Mouse (Mus musculus): ENCODE measurements at regions not wholly inside any gene's neighbourhood (a gene's known extent, or its start where the extent isn't known, plus 50 kb on each side); places are given as distances from the start of the nearest gene placed in this dataset.

GRCm38 (mm10) chr3:70130241-70131029 lies 123.0 kb downstream of the Otol1 start:
- no peak overlapping the region for H3K27ac ChIP-seq (ENCODE audit: insufficient read depth, low read depth, low read length)
- TF ChIP-seq POLR2A (IDR thresholded peaks at IDR 0.05; ENCODE audit: insufficient read depth, low read depth, low read length) (no peak), CTCF (IDR thresholded peaks at IDR 0.05; ENCODE audit: insufficient read depth, low read depth, low read length) (no peak)
- no peak overlapping the region for H3K4me3 ChIP-seq (ENCODE audit: insufficient read depth, low read depth, low read length)
- H3K4me1 ChIP-seq (ENCODE audit: control insufficient read depth, insufficient read depth, low read length), result no peaks in the 10 kb centered on the region
- WGBS, result 90% methylated on average over 8 of the region's 8 CpGs

- H3K4me3 ChIP-seq (ENCODE audit: insufficient read depth, low read depth, low read length), result no peak overlapping the region
- TF ChIP-seq POLR2A (IDR thresholded peaks at IDR 0.05; ENCODE audit: insufficient read depth, low read depth, low read length), result no peak
- no peak for TF ChIP-seq CTCF (IDR thresholded peaks at IDR 0.05; ENCODE audit: insufficient read depth, low read depth, low read length)
- 71% methylated on average over 2 of the region's 2 CpGs for WGBS
- H3K27ac ChIP-seq (ENCODE audit: insufficient read depth, low read depth, low read length), result no peak overlapping the region
- H3K4me1 ChIP-seq (ENCODE audit: control insufficient read depth, insufficient read depth, low read length), result no peaks in the 10 kb centered on the region
These were observed 127.5 kb downstream of the Otol1 start for GRCm38 (mm10) chr3:70134963-70135362.

- H3K4me1 ChIP-seq (ENCODE audit: control insufficient read depth, insufficient read depth, low read length), result no peaks in the 10 kb centered on the region
- H3K27ac ChIP-seq (ENCODE audit: insufficient read depth, low read depth, low read length), result no peak overlapping the region
- WGBS, result 89% methylated on average over 2 of the region's 2 CpGs
- no peak overlapping the region for H3K4me3 ChIP-seq (ENCODE audit: insufficient read depth, low read depth, low read length)
- no peak for TF ChIP-seq POLR2A (IDR thresholded peaks at IDR 0.05; ENCODE audit: insufficient read depth, low read depth, low read length)
These were observed 131.1 kb downstream of the Otol1 start for GRCm38 (mm10) chr3:70138488-70138887.

GRCm38 (mm10) chr3:70138926-70139325 lies 131.5 kb downstream of the Otol1 start:
- WGBS, result 53% methylated on average over 4 of the region's 4 CpGs
- TF ChIP-seq POLR2A (IDR thresholded peaks at IDR 0.05; ENCODE audit: insufficient read depth, low read depth, low read length) (no peak), CTCF (IDR thresholded peaks at IDR 0.05; ENCODE audit: insufficient read depth, low read depth, low read length) (no peak)
- Histone ChIP-seq H3K4me3 (ENCODE audit: insufficient read depth, low read depth, low read length) (no peak overlapping the region), H3K4me1 (ENCODE audit: control insufficient read depth, insufficient read depth, low read length) (no peaks in the 10 kb centered on the region), H3K27ac (ENCODE audit: insufficient read depth, low read depth, low read length) (no peak overlapping the region)

GRCm38 (mm10) chr3:70145728-70146127 lies 138.3 kb downstream of the Otol1 start:
- no peak for TF ChIP-seq POLR2A (IDR thresholded peaks at IDR 0.05; ENCODE audit: insufficient read depth, low read depth, low read length)
- no peak for TF ChIP-seq CTCF (IDR thresholded peaks at IDR 0.05; ENCODE audit: insufficient read depth, low read depth, low read length)
- Histone ChIP-seq H3K4me3 (ENCODE audit: insufficient read depth, low read depth, low read length) (no peak overlapping the region), H3K27ac (ENCODE audit: insufficient read depth, low read depth, low read length) (no peak overlapping the region), H3K4me1 (ENCODE audit: control insufficient read depth, insufficient read depth, low read length) (no peaks in the 10 kb centered on the region)
- WGBS, result 95% methylated on average over 1 of the region's 1 CpGs

- no peak for TF ChIP-seq CTCF (IDR thresholded peaks at IDR 0.05; ENCODE audit: insufficient read depth, low read depth, low read length)
- TF ChIP-seq POLR2A (IDR thresholded peaks at IDR 0.05; ENCODE audit: insufficient read depth, low read depth, low read length), result no peak
- H3K27ac ChIP-seq (ENCODE audit: insufficient read depth, low read depth, low read length), result no peak overlapping the region
- no peaks in the 10 kb centered on the region for H3K4me1 ChIP-seq (ENCODE audit: control insufficient read depth, insufficient read depth, low read length)
- H3K4me3 ChIP-seq (ENCODE audit: insufficient read depth, low read depth, low read length), result no peak overlapping the region
- WGBS, result 87% methylated on average over 5 of the region's 5 CpGs
These were observed 143.7 kb downstream of the Otol1 start for GRCm38 (mm10) chr3:70151156-70151555.

- no peaks in the 10 kb centered on the region for H3K4me1 ChIP-seq (ENCODE audit: control insufficient read depth, insufficient read depth, low read length)
- WGBS, result 36% methylated on average over 9 of the region's 9 CpGs
- H3K4me3 ChIP-seq (ENCODE audit: insufficient read depth, low read depth, low read length), result no peak overlapping the region
- TF ChIP-seq POLR2A (IDR thresholded peaks at IDR 0.05; ENCODE audit: insufficient read depth, low read depth, low read length), result no peak
- TF ChIP-seq CTCF (IDR thresholded peaks at IDR 0.05; ENCODE audit: insufficient read depth, low read depth, low read length), result no peak
- no peak overlapping the region for H3K27ac ChIP-seq (ENCODE audit: insufficient read depth, low read depth, low read length)
These were observed 152.6 kb downstream of the Otol1 start for GRCm38 (mm10) chr3:70160043-70160442.

GRCm38 (mm10) chr3:70171667-70172066 lies 164.3 kb downstream of the Otol1 start:
- 71% methylated on average over 4 of the region's 4 CpGs for WGBS
- H3K4me3 ChIP-seq (ENCODE audit: insufficient read depth, low read depth, low read length), result no peak overlapping the region
- no peaks in the 10 kb centered on the region for H3K4me1 ChIP-seq (ENCODE audit: control insufficient read depth, insufficient read depth, low read length)
- TF ChIP-seq POLR2A (IDR thresholded peaks at IDR 0.05; ENCODE audit: insufficient read depth, low read depth, low read length), result no peak
- no peak for TF ChIP-seq CTCF (IDR thresholded peaks at IDR 0.05; ENCODE audit: insufficient read depth, low read depth, low read length)
- no peak overlapping the region for H3K27ac ChIP-seq (ENCODE audit: insufficient read depth, low read depth, low read length)

GRCm38 (mm10) chr3:70176391-70176790 lies 169.0 kb downstream of the Otol1 start:
- Histone ChIP-seq H3K4me3 (ENCODE audit: insufficient read depth, low read depth, low read length) (no peak overlapping the region), H3K4me1 (ENCODE audit: control insufficient read depth, insufficient read depth, low read length) (no peaks in the 10 kb centered on the region), H3K27ac (ENCODE audit: insufficient read depth, low read depth, low read length) (no peak overlapping the region)
- TF ChIP-seq CTCF (IDR thresholded peaks at IDR 0.05; ENCODE audit: insufficient read depth, low read depth, low read length) (no peak), POLR2A (IDR thresholded peaks at IDR 0.05; ENCODE audit: insufficient read depth, low read depth, low read length) (no peak)
- WGBS, result 88% methylated on average over 1 of the region's 1 CpGs

Data from olfactory bulb, adult 2 months (tissue).